Mouse (Mus musculus): ENCODE results near the gene Taok3. TPM values are rescaled to one million over a fixed set of nuclear protein-coding genes. Genes with fewer than 3 reads are reported as not detected.
A peak's percentile ranks its signal among the peaks of the same experiment; 100 is the strongest.

The Taok3 gene
- polyA plus RNA-seq, 1 experiment from 2014 or later, result 19.7 TPM

DNA sequence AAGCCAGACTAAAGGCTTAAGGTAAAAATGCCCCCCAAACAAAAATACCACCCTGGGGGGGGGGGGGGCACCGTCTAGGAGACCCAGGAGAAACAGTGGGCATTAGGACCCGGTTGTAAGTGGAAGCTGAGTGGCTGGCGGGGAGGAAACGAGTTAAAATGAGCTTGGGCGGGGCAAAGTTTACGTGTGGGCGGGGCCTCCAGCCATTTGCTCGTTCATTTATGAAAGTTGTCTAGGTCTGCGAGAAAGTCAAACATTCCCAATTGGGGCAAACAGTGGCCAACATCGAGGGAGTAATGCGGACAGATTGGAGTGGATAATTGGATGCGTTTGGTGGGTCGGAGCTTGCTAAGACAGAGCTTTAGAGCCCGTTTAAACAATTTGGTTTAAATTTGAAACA, 193.5 kb downstream of the Taok3 start:
- Histone ChIP-seq H3K9me3 (ENCODE audit: control insufficient read depth, low read length) (no peaks in the 10 kb centered on the region), H3K36me3 (ENCODE audit: control insufficient read depth, insufficient read depth, low read length) (no peaks in the 10 kb centered on the region), H3K27me3 (ENCODE audit: control insufficient read depth, insufficient read depth, low read length) (peaks cover 15% of the 10 kb centered on the region), H3K27ac (ENCODE audit: low read depth, low read length) (no peak overlapping the region), H3K9ac (ENCODE audit: low read length) (no peak overlapping the region), H3K4me2 (peak overlapping the region; percentile 20), H3K4me3 (ENCODE audit: low read depth, low read length) (peak overlapping the region; percentile 9; the same call in 1 of the 2 replicates), H3K4me1 (ENCODE audit: control insufficient read depth, insufficient read depth, low read length) (peaks cover 7% of the 10 kb centered on the region; the same call in 1 of the 2 replicates)
- DNase-seq (ENCODE audit: low spot score, missing footprints) (peak; percentile 90), ATAC-seq (ENCODE audit: low FRiP score) (no peak)
- WGBS, result 34% methylated on average over 14 of the region's 14 CpGs

DNA sequence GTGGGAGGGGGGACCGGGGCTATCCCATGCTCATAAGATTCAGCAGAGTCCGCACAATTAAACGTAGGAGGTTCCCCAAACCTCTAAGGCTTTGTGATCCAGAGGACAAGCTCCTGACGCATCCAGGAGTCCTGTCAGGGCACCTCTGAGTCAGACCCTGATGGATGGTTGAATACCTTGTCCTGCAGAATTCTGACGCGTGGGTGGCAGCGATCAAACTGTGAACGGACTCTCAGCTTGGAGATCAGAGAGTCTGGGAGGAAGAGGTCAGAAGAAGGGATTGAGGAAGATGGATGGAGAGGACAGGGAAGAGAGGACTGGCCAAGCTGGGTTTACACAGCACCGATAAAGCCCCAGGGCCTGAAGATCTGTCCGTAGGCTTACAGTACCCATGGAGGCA, 194.0 kb downstream of the Taok3 start:
- ATAC-seq (ENCODE audit: low FRiP score), result no peak
- 58% methylated on average over 10 of the region's 10 CpGs for WGBS
- peaks cover 18% of the 10 kb centered on the region for H3K27me3 ChIP-seq (ENCODE audit: control insufficient read depth, insufficient read depth, low read length)

GRCm38 (mm10) chr5:117314587-117315428, 194.9 kb downstream of the Taok3 start:
- Histone ChIP-seq H3K4me3 (ENCODE audit: low read depth, low read length) (no peak overlapping the region), H3K4me1 (ENCODE audit: control insufficient read depth, insufficient read depth, low read length) (peaks cover 13% of the 10 kb centered on the region), H3K4me2 (no peak overlapping the region), H3K36me3 (ENCODE audit: control insufficient read depth, insufficient read depth, low read length) (no peaks in the 10 kb centered on the region), H3K27ac (ENCODE audit: low read depth, low read length) (no peak overlapping the region), H3K9me3 (ENCODE audit: control insufficient read depth, low read length) (no peaks in the 10 kb centered on the region), H3K9ac (ENCODE audit: low read length) (peak overlapping the region; percentile 31), H3K27me3 (ENCODE audit: control insufficient read depth, insufficient read depth, low read length) (peaks cover 21% of the 10 kb centered on the region)
- DNase-seq (ENCODE audit: low spot score, missing footprints), result peak; percentile 91
- no peak for ATAC-seq (ENCODE audit: low FRiP score)
- 12% methylated on average over 9 of the region's 9 CpGs for WGBS

More for the DNA sequence above, 194.0 kb downstream of the Taok3 start:
- peak; percentile 88 for DNase-seq (ENCODE audit: low spot score, missing footprints)
- Histone ChIP-seq H3K27ac (ENCODE audit: low read depth, low read length) (no peak overlapping the region), H3K4me1 (ENCODE audit: control insufficient read depth, insufficient read depth, low read length) (peaks cover 8% of the 10 kb centered on the region; the same call in 1 of the 2 replicates), H3K36me3 (ENCODE audit: control insufficient read depth, insufficient read depth, low read length) (no peaks in the 10 kb centered on the region), H3K9ac (ENCODE audit: low read length) (no peak overlapping the region), H3K4me2 (no peak overlapping the region), H3K9me3 (ENCODE audit: control insufficient read depth, low read length) (no peaks in the 10 kb centered on the region), H3K4me3 (ENCODE audit: low read depth, low read length) (no peak overlapping the region)

DNA sequence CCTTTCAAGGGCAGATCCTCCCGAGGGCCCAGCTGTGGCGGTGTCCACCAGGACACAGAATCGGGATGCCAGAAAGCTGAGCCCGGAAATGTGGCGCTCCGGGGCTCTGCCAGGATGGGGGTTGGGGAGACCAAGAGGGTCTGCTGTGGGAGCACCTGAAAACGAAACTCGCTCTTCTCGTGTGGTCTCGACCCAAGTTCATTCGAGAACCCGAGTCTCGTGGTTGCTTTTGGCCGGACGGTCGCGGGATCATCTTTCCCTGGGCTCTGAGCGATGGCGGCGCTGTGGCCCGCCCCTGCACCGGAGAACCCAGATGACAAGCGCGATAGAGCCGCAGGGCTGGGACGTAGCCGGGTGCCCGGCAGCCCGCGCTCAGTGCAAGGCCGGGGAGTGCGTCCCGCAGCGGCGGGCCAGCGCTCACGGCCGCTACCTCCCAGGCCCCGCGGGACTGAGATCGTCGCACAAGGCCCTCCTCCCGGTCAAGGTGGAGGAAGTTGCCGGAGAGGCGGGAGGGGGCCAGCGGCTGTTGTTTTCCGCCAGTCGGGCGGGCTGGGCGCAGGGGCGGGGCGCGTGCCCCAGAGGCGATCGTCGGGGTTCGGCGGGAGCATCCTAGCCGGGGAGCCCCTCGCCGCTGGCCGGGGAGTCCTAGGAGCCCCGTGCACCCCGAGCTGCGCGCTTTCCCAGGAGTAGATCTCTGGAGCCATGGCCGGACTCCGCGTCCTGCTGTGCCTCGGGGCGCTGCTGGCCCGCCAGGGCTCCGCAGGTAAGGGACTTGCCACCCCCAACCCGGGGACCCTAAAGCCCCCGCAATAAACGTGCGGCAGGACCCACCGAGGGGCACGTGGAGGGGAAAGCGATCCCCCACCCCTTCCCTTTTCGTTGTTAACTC, 199.1 kb downstream of the Taok3 start, which contains the start of gene Vsig10:
Gene Vsig10 (plus strand): TSS at position 343 of the 889 bp plus-strand sequence.
- Histone ChIP-seq H3K4me1 (ENCODE audit: control insufficient read depth, insufficient read depth, low read length) (peaks cover 13% of the 10 kb centered on the region), H3K27ac (ENCODE audit: low read depth, low read length) (no peak within 1 kb of the TSS), H3K36me3 (ENCODE audit: control insufficient read depth, insufficient read depth, low read length) (no peaks in the 10 kb centered on the region), H3K9ac (ENCODE audit: low read length) (peak within 1 kb of the TSS; percentile 79), H3K4me3 (ENCODE audit: low read depth, low read length) (peak within 1 kb of the TSS; percentile 65), H3K4me2 (peak within 1 kb of the TSS; percentile 99), H3K27me3 (ENCODE audit: control insufficient read depth, insufficient read depth, low read length) (peaks cover 22% of the 10 kb centered on the region), H3K9me3 (ENCODE audit: control insufficient read depth, low read length) (no peaks in the 10 kb centered on the region)
- WGBS, result under 1% methylated on average over 80 of the region's 81 CpGs
- ATAC-seq (ENCODE audit: low FRiP score), result peak; percentile 89
- DNase-seq (ENCODE audit: low spot score, missing footprints), result peak; percentile 97

GRCm38 (mm10) chr5:117323751-117324150, 203.8 kb downstream of the Taok3 start:
- no peak overlapping the region for H3K9ac ChIP-seq (ENCODE audit: low read length)
- peaks cover 7% of the 10 kb centered on the region; the same call in 1 of the 2 replicates for H3K27me3 ChIP-seq (ENCODE audit: control insufficient read depth, insufficient read depth, low read length)
- H3K4me3 ChIP-seq (ENCODE audit: low read depth, low read length), result no peak overlapping the region
- ATAC-seq (ENCODE audit: low FRiP score) (no peak), DNase-seq (ENCODE audit: low spot score, missing footprints) (no peak)
- H3K9me3 ChIP-seq (ENCODE audit: control insufficient read depth, low read length), result no peaks in the 10 kb centered on the region
- H3K36me3 ChIP-seq (ENCODE audit: control insufficient read depth, insufficient read depth, low read length), result no peaks in the 10 kb centered on the region
- no peak overlapping the region for H3K27ac ChIP-seq (ENCODE audit: low read depth, low read length)
- 85% methylated on average over 9 of the region's 9 CpGs for WGBS
- H3K4me2 ChIP-seq, result no peak overlapping the region
- peaks cover 5% of the 10 kb centered on the region for H3K4me1 ChIP-seq (ENCODE audit: control insufficient read depth, insufficient read depth, low read length)

Other genes starting within 250 kb of the Taok3 start
- 49.0 and 50.3 TPM in 2 replicates for gene Suds3, start 4.0 kb upstream of the Taok3 start, polyA plus RNA-seq (2014; fragmentation: Nextera tagmentation; extraction: Ambion mirVana)
- gene Pebp1, start 167.5 kb downstream of the Taok3 start, polyA plus RNA-seq (2014; fragmentation: Nextera tagmentation; extraction: Ambion mirVana), result 893 and 966 TPM in 2 replicates
- gene Vsig10, start 199.0 kb downstream of the Taok3 start, polyA plus RNA-seq (2014; fragmentation: Nextera tagmentation; extraction: Ambion mirVana), result 1.7 and 2.2 TPM in 2 replicates
- gene Wsb2, start 237.2 kb downstream of the Taok3 start, polyA plus RNA-seq (2014; fragmentation: Nextera tagmentation; extraction: Ambion mirVana), result 72.7 and 84.2 TPM in 2 replicates

Measured in midbrain, embryonic 11.5 days (tissue).